In the genomic region with DNA sequence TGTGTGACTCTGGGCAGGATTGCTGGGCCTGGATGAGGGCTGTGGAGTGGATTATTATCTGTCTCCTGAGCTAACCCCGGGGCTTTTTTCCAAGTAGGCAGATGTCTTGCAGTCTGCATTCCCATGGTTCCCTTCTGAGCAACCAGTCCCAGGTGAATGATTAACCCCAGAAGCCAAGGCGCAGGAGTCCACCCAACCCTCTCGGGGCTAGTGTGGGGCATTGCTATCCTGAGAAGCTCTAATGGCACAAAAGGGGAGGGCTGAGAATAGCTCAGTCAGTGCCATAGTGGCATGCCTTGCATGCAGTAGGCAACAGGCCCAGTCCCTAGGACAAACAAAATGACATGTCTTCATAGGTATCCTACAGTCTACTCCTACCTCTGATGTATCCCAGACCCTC, we compare ENCODE assay signal across 12 mouse cellular contexts. TPM values are rescaled to one million over a fixed set of nuclear protein-coding genes. Genes with fewer than 3 reads are reported as not detected.
DNase-seq lines count a peak whose midpoint lies in the region; ATAC-seq lines count a peak whose summit lies in the region.
"Had no signal": no experiment of that assay in that cellular context is flagged by ENCODE, and none has a peak within 500 bp of the region (broad histone marks: within the 10 kb centered on the region; RNA-seq: fewer than 3 reads in every experiment).

No protein-coding gene starts in this region.

- no peak overlapping the region for H3K4me3 ChIP-seq in heart, embryonic 15.5 days
- no peak overlapping the region for H3K4me3 ChIP-seq in intestine, embryonic 16.5 days (ENCODE audit: low read length)
- H3K4me3 ChIP-seq in kidney, embryonic 16.5 days (ENCODE audit: low read length), result no peak overlapping the region
- H3K4me3 ChIP-seq in stomach, embryonic 14.5 days (ENCODE audit: low read depth, low read length), result no peak overlapping the region
- H3K4me3 ChIP-seq: forebrain, embryonic 10.5 days had no signal

- no peak for DNase-seq in heart, postnatal 4 days
- no peak for DNase-seq in gastrocnemius, postnatal 4 days (ENCODE audit: low spot score in 2 of 2)
- DNase-seq: embryo, embryonic 11 days; lung, adult 2 months; retina, postnatal 1 day had no signal

- peaks cover 26% of the 10 kb centered on the region for H3K4me1 ChIP-seq in heart, embryonic 15.5 days (replicated peaks)
- H3K4me1 ChIP-seq in intestine, embryonic 16.5 days (ENCODE audit: control insufficient read depth, insufficient read depth, low read length), result peaks cover 20% of the 10 kb centered on the region
- peaks cover 9% of the 10 kb centered on the region for H3K4me1 ChIP-seq in kidney, embryonic 16.5 days (ENCODE audit: insufficient read depth, low read length)
- H3K4me1 ChIP-seq in stomach, embryonic 14.5 days (ENCODE audit: control insufficient read depth, insufficient read depth, low read length), result peaks cover 7% of the 10 kb centered on the region

- H3K27ac ChIP-seq in heart, embryonic 15.5 days, result 0 out of 2 replicates have a peak overlapping the region, but pooled peaks have one; percentile 16
- H3K27ac ChIP-seq in intestine, embryonic 16.5 days (ENCODE audit: low read length), result peak overlapping the region; percentile 55
- peak overlapping the region; percentile 43; the same call in 1 of the 2 replicates for H3K27ac ChIP-seq in kidney, embryonic 16.5 days (ENCODE audit: low read length)
- no peak overlapping the region for H3K27ac ChIP-seq in stomach, embryonic 14.5 days (ENCODE audit: low read length)
- H3K27ac ChIP-seq: forebrain, embryonic 10.5 days had no signal

- no peak overlapping the region for H3K9ac ChIP-seq in heart, embryonic 15.5 days
- H3K9ac ChIP-seq in intestine, embryonic 16.5 days (ENCODE audit: low read depth, low read length), result no peak overlapping the region
- no peak overlapping the region for H3K9ac ChIP-seq in kidney, embryonic 16.5 days (replicated peaks; ENCODE audit: low read length)
- H3K9ac ChIP-seq in stomach, embryonic 14.5 days (replicated peaks; ENCODE audit: low read depth, low read length), result no peak overlapping the region

- H3K9me3 ChIP-seq in heart, embryonic 15.5 days (replicated peaks), result no peaks in the 10 kb centered on the region
- H3K9me3 ChIP-seq in intestine, embryonic 16.5 days (ENCODE audit: control insufficient read depth, low read length), result no peaks in the 10 kb centered on the region
- H3K9me3 ChIP-seq in kidney, embryonic 16.5 days (ENCODE audit: low read length), result no peaks in the 10 kb centered on the region
- H3K9me3 ChIP-seq in stomach, embryonic 14.5 days (ENCODE audit: control insufficient read depth, low read depth, low read length), result no peaks in the 10 kb centered on the region
- H3K9me3 ChIP-seq: forebrain, embryonic 10.5 days had no signal

- ATAC-seq in heart, embryonic 15.5 days (replicated peaks; ENCODE audit: insufficient number of reproducible peaks, insufficient read depth, low FRiP score, low read depth), result no peak
- ATAC-seq in intestine, embryonic 16.5 days, result peak; percentile 91
- peak; percentile 94 for ATAC-seq in kidney, embryonic 16.5 days (ENCODE audit: low FRiP score, low TSS enrichment)
- ATAC-seq in stomach, embryonic 14.5 days (ENCODE audit: insufficient number of reproducible peaks, insufficient read depth, low FRiP score, low read depth), result peak; percentile 84; the same call in 1 of the 2 replicates
- no peak for ATAC-seq in megakaryocyte-erythroid progenitor cell, adult 5-6 weeks (replicated peaks; ENCODE audit: low FRiP score, low TSS enrichment, poor library complexity, severe bottlenecking)

- no peak overlapping the region for H3K4me2 ChIP-seq in heart, embryonic 15.5 days
- no peak overlapping the region for H3K4me2 ChIP-seq in intestine, embryonic 16.5 days (ENCODE audit: low read depth, low read length)
- no peak overlapping the region for H3K4me2 ChIP-seq in kidney, embryonic 16.5 days (replicated peaks; ENCODE audit: low read depth, low read length)
- H3K4me2 ChIP-seq in stomach, embryonic 14.5 days (replicated peaks; ENCODE audit: low read depth, low read length), result no peak overlapping the region
- H3K4me2 ChIP-seq: midbrain, embryonic 11.5 days had no signal

- 51% methylated on average over 3 of the region's 3 CpGs for WGBS in heart, embryonic 15.5 days
- WGBS in intestine, embryonic 16.5 days, result 42% methylated on average over 3 of the region's 3 CpGs
- WGBS in kidney, embryonic 16.5 days, result 56% methylated on average over 3 of the region's 3 CpGs
- WGBS in stomach, embryonic 14.5 days, result 48% methylated on average over 3 of the region's 3 CpGs

- H3K27me3 ChIP-seq in heart, embryonic 15.5 days, result no peaks in the 10 kb centered on the region
- H3K27me3 ChIP-seq in intestine, embryonic 16.5 days (replicated peaks; ENCODE audit: control insufficient read depth, insufficient read depth, low read length), result no peaks in the 10 kb centered on the region
- H3K27me3 ChIP-seq in kidney, embryonic 16.5 days (ENCODE audit: insufficient read depth, low read length), result no peaks in the 10 kb centered on the region
- no peaks in the 10 kb centered on the region for H3K27me3 ChIP-seq in stomach, embryonic 14.5 days (ENCODE audit: control insufficient read depth, insufficient read depth, low read length)

- H3K36me3 ChIP-seq in heart, embryonic 15.5 days, result peaks cover 8% of the 10 kb centered on the region; the same call in 1 of the 2 replicates
- no peaks in the 10 kb centered on the region for H3K36me3 ChIP-seq in intestine, embryonic 16.5 days (ENCODE audit: control insufficient read depth, insufficient read depth, low read length)
- H3K36me3 ChIP-seq in kidney, embryonic 16.5 days (ENCODE audit: insufficient read depth, low read length), result peaks cover 1% of the 10 kb centered on the region; the same call in 1 of the 2 replicates
- H3K36me3 ChIP-seq in stomach, embryonic 14.5 days (ENCODE audit: control insufficient read depth, insufficient read depth, low read length), result no peaks in the 10 kb centered on the region

RNA-seq across cellular contexts. Expression of gene Slc16a1, which starts 22.1 kb away (rescaled TPM):
- 70.7 and 70.8 TPM in 2 replicates for polyA plus RNA-seq in heart, embryonic 15.5 days (2015; fragmentation: Nextera tagmentation; extraction: Ambion mirVana)
- 100 to 1,000 TPM; 178 to 191 TPM for total RNA-seq in heart, postnatal 4 days (2021)
- 48.3 and 48.8 TPM in 2 replicates for polyA plus RNA-seq in intestine, embryonic 16.5 days (2015; fragmentation: Nextera tagmentation; extraction: Ambion mirVana)
- polyA plus RNA-seq in kidney, embryonic 16.5 days (2015; fragmentation: Nextera tagmentation; extraction: Ambion mirVana), result 44.0 and 48.7 TPM in 2 replicates
- polyA plus RNA-seq in stomach, embryonic 14.5 days (2014; fragmentation: Nextera tagmentation; extraction: Ambion mirVana), result 23.8 and 26.1 TPM in 2 replicates
- total RNA-seq in gastrocnemius, postnatal 4 days (2021), result 10 to 100 TPM; 28.5 to 36.1 TPM
- 76.1 and 80.4 TPM in 2 replicates for total RNA-seq in megakaryocyte-erythroid progenitor cell, adult 5-6 weeks (2014; fragmentation: Nextera tagmentation)
- 137 and 154 TPM in 2 replicates for total RNA-seq in megakaryocyte-erythroid progenitor cell, adult 5-6 weeks (2017)

Comparison
In these comparisons a context has a peak if more than half of its experiments do, and no peak if none do; other contexts are left out.
1. ATAC-seq: peak in intestine, embryonic 16.5 days (single experiment), kidney, embryonic 16.5 days (single experiment) and stomach, embryonic 14.5 days (single experiment); none in heart, embryonic 15.5 days (single experiment) and megakaryocyte-erythroid progenitor cell, adult 5-6 weeks (single experiment).